Mouse (Mus musculus) limb, embryonic 11.5 days (tissue): ENCODE measurements at regions not wholly inside any gene's neighbourhood (a gene's known extent, or its start where the extent isn't known, plus 50 kb on each side); places are given as distances from the start of the nearest gene placed in this dataset.

ENCODE experiments used
- ATAC-seq: fragments of 200-750 bp; cut with Nextera tagmentation; 2 replicates; pipeline ENCODE4 v1.8.0; 2017; ENCODE audit warnings: low read depth; ENCODE audit not compliant: insufficient number of reproducible peaks, low FRiP score, low TSS enrichment
- DNase-seq: peaks from one replicate; pipeline ENCODE4 v3.0.0-alpha.2; 2015; ENCODE audit warnings: low spot score
- H3K27ac ChIP-seq: fragments of 300-500 bp; sonication (generic); replicated peaks from 2 replicates; pipeline ENCODE4 v1.5.1; 2014; ENCODE audit warnings: low read depth, mild to moderate bottlenecking, low read length
- H3K27me3 ChIP-seq: fragments of 300-500 bp; sonication (generic); 2 replicates; pipeline ENCODE4 v1.6.1; 2014; ENCODE audit warnings: mild to moderate bottlenecking, low read length, mixed read lengths; ENCODE audit not compliant: control insufficient read depth, insufficient read depth
- H3K36me3 ChIP-seq: fragments of 300-500 bp; sonication (generic); 2 replicates; pipeline ENCODE4 v1.6.1; 2014; ENCODE audit warnings: mild to moderate bottlenecking, low read length, moderate library complexity, mixed read lengths; ENCODE audit not compliant: control insufficient read depth, insufficient read depth
- H3K4me1 ChIP-seq: fragments of 300-500 bp; sonication (generic); 2 replicates; pipeline ENCODE4 v1.6.1; 2014; ENCODE audit warnings: low read length, mixed read lengths; ENCODE audit not compliant: control insufficient read depth, insufficient read depth
- H3K4me2 ChIP-seq: fragments of 300-500 bp; sonication (generic); 2 replicates; pipeline ENCODE4 v1.6.1; 2014; ENCODE audit warnings: low read depth, mild to moderate bottlenecking, moderate library complexity; ENCODE audit not compliant: severe bottlenecking
- H3K4me3 ChIP-seq: fragments of 300-500 bp; sonication (generic); 2 replicates; pipeline ENCODE4 v1.5.1; 2014; ENCODE audit warnings: low read depth, low read length
- H3K9ac ChIP-seq: fragments of 300-500 bp; sonication (generic); 2 replicates; pipeline ENCODE4 v1.6.1; 2014; ENCODE audit warnings: mild to moderate bottlenecking, low read length
- H3K9me3 ChIP-seq: fragments of 300-500 bp; sonication (generic); 2 replicates; pipeline ENCODE4 v1.6.1; 2016; ENCODE audit warnings: low read length; ENCODE audit not compliant: control insufficient read depth
- WGBS: fragments of 180-500 bp; shearing (Covaris S2); extraction: QIAGEN DNeasy Blood & Tissue Kit; methylation state at CpG from one replicate; pipeline ENCODE4 v1.1.7; 2014; 5-methylcytosine and 5-hydroxymethylcytosine counted together

DNA sequence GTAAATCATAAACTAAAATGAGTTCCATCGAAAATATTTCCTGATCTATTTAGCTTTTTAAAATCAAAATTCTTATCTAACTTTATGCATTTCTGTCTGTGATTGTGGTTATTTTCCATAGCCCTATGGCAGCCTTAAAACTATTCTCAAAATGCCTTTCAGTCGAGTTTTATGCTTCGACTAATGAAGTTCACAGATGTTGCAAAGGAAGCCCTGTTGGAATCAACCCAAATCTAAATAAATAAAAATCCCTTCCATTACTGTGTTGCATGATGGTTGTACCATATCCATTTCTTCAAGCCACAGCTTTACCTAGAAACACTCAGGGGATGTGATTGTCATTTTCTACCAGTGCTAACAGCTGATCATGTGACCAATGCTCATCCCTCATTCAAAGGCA, 585.6 kb upstream of the N6amt1 start:
- Histone ChIP-seq H3K36me3 (no peaks in the 10 kb centered on the region), H3K4me1 (no peaks in the 10 kb centered on the region), H3K27ac (no peak overlapping the region), H3K27me3 (no peaks in the 10 kb centered on the region), H3K9ac (no peak overlapping the region), H3K9me3 (no peaks in the 10 kb centered on the region), H3K4me2 (no peak overlapping the region), H3K4me3 (no peak overlapping the region)
- ATAC-seq (no peak), DNase-seq (no peak)
- WGBS: 84% methylated on average over 3 of the region's 3 CpGs

- Histone ChIP-seq H3K4me3 (no peak overlapping the region), H3K27me3 (no peaks in the 10 kb centered on the region), H3K9me3 (no peaks in the 10 kb centered on the region), H3K36me3 (no peaks in the 10 kb centered on the region), H3K4me2 (no peak overlapping the region), H3K9ac (no peak overlapping the region), H3K27ac (no peak overlapping the region), H3K4me1 (no peaks in the 10 kb centered on the region)
- DNase-seq (no peak), ATAC-seq (no peak)
- 72% methylated on average over 8 of the region's 8 CpGs for WGBS
Measured at GRCm38 (mm10) chr16:86765974-86766373, 588.0 kb upstream of the N6amt1 start.

DNA sequence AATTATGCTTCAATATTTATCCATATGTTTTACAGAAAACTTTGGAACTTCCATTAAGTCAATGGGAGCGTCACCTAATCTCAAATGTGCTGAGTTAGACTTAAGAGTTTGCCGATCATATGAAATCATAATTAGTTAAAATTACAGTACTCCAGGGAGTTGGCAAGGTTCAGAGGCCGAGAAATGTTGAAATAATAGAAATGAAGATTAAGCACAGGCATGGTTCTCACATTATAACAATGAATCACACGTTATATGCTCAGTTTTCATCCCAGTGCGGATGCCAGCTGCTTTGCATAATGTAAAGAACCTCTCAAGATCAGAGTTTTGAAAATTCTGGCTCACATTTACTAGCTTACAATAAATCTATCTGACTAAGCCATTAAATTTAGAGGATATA, 612.7 kb upstream of the N6amt1 start:
- Histone ChIP-seq H3K9ac (no peak overlapping the region), H3K4me3 (no peak overlapping the region), H3K9me3 (no peaks in the 10 kb centered on the region), H3K36me3 (no peaks in the 10 kb centered on the region), H3K4me2 (no peak overlapping the region), H3K27me3 (no peaks in the 10 kb centered on the region), H3K27ac (no peak overlapping the region), H3K4me1 (no peaks in the 10 kb centered on the region)
- no peak for DNase-seq
- no peak for ATAC-seq
- WGBS: 75% methylated on average over 5 of the region's 5 CpGs

- Histone ChIP-seq H3K9ac (no peak overlapping the region), H3K36me3 (no peaks in the 10 kb centered on the region), H3K9me3 (no peaks in the 10 kb centered on the region), H3K4me3 (no peak overlapping the region), H3K27ac (no peak overlapping the region), H3K4me2 (no peak overlapping the region), H3K4me1 (no peaks in the 10 kb centered on the region), H3K27me3 (no peaks in the 10 kb centered on the region)
- DNase-seq (no peak), ATAC-seq (no peak)
- WGBS: 33% methylated on average over 5 of the region's 5 CpGs
Measured at GRCm38 (mm10) chr16:86718982-86719771, 634.8 kb upstream of the N6amt1 start.

- Histone ChIP-seq H3K27ac (no peak overlapping the region), H3K27me3 (no peaks in the 10 kb centered on the region), H3K9me3 (no peaks in the 10 kb centered on the region), H3K4me3 (no peak overlapping the region), H3K9ac (no peak overlapping the region), H3K36me3 (no peaks in the 10 kb centered on the region), H3K4me1 (no peaks in the 10 kb centered on the region), H3K4me2 (no peak overlapping the region)
- 73% methylated on average over 7 of the region's 7 CpGs for WGBS
- DNase-seq (no peak), ATAC-seq (no peak)
Measured at GRCm38 (mm10) chr16:86718353-86718752, 635.6 kb upstream of the N6amt1 start.

- no peak overlapping the region for H3K4me3 ChIP-seq
- no peak for ATAC-seq
Measured at GRCm38 (mm10) chr16:86701700-86702099, 652.3 kb upstream of the N6amt1 start.

DNA sequence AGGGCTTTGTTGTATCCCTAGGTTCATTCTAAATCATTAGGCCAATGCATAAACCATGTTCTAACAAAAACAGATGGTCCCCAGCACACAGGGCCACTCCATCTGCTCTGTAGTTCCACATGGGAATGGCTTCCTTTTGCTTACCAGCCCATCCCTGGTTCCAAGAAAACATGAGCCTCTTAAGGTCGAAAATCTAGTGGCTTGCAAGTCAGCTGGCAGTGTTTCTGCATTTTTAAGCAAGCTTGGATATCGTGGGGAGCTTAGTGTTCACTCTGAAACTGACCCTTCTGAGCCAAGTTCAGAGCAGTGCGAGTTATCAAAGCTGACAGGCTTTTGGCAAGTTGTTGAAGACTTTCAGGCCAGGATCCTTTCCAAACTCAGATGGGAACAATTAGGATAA, 659.5 kb upstream of the N6amt1 start:
- H3K36me3 ChIP-seq: no peaks in the 10 kb centered on the region
- no peak overlapping the region; the same call in 1 of the 2 replicates for H3K27ac ChIP-seq
- no peak overlapping the region for H3K9ac ChIP-seq
- DNase-seq (peak; percentile 37), ATAC-seq (no peak)
- no peaks in the 10 kb centered on the region for H3K4me1 ChIP-seq
- WGBS: 19% methylated on average over 3 of the region's 3 CpGs
- no peaks in the 10 kb centered on the region for H3K27me3 ChIP-seq
- no peaks in the 10 kb centered on the region for H3K9me3 ChIP-seq
- H3K4me3 ChIP-seq: no peak overlapping the region
- no peak overlapping the region for H3K4me2 ChIP-seq

More at GRCm38 (mm10) chr16:86701700-86702099, 652.3 kb upstream of the N6amt1 start:
- H3K9me3 ChIP-seq: no peaks in the 10 kb centered on the region
- DNase-seq: no peak
- H3K9ac ChIP-seq: no peak overlapping the region
- no peaks in the 10 kb centered on the region for H3K36me3 ChIP-seq
- 9% methylated on average over 4 of the region's 4 CpGs for WGBS
- H3K4me2 ChIP-seq: no peak overlapping the region
- no peaks in the 10 kb centered on the region for H3K27me3 ChIP-seq
- no peaks in the 10 kb centered on the region for H3K4me1 ChIP-seq
- H3K27ac ChIP-seq: no peak overlapping the region

DNA sequence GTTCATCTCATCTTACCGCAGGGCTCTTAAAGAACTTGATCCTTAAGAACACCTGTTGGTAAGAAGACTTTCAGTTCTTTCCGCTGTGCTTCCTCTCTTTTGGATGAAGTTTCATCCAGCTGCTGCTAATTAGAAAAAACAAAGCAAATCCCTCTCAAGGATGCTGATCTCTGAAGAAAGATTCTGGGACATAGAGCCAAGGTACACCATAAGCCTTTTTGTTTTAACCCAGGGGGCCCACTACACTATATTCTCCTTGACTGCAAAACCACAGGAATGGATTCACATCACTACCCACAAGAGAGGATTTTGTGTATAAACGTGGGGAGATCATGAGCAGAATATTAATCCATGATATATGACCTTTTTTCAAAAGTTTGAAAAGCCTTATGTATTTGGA, 694.8 kb upstream of the N6amt1 start:
- DNase-seq (no peak), ATAC-seq (no peak)
- 69% methylated on average over 3 of the region's 3 CpGs for WGBS
- no peaks in the 10 kb centered on the region for H3K36me3 ChIP-seq
- no peak overlapping the region for H3K4me2 ChIP-seq
- no peak overlapping the region for H3K27ac ChIP-seq
- no peak overlapping the region for H3K9ac ChIP-seq
- H3K4me1 ChIP-seq: no peaks in the 10 kb centered on the region
- no peaks in the 10 kb centered on the region for H3K27me3 ChIP-seq
- H3K9me3 ChIP-seq: no peaks in the 10 kb centered on the region
- H3K4me3 ChIP-seq: no peak overlapping the region

GRCm38 (mm10) chr16:86647316-86647715, 706.7 kb upstream of the N6amt1 start:
- no peak for ATAC-seq
- Histone ChIP-seq H3K9me3 (no peaks in the 10 kb centered on the region), H3K36me3 (no peaks in the 10 kb centered on the region), H3K4me3 (no peak overlapping the region), H3K9ac (no peak overlapping the region), H3K4me1 (peaks cover 2% of the 10 kb centered on the region; the same call in 1 of the 2 replicates), H3K27ac (no peak overlapping the region), H3K27me3 (no peaks in the 10 kb centered on the region), H3K4me2 (no peak overlapping the region)
- WGBS: 82% methylated on average over 5 of the region's 5 CpGs
- DNase-seq: no peak
